Mouse (Mus musculus) thymus, adult 2 months (tissue): ENCODE data around the gene Cebpg.

Experiments
- CTCF ChIP-seq: fragments of 200-500 bp; IDR thresholded peaks from 2 replicates; pipeline ENCODE4 v1.5.1; 2012; ENCODE audit warnings: mild to moderate bottlenecking, control low read depth, low read length, moderate library complexity, borderline replicate concordance; ENCODE audit not compliant: control insufficient read depth, poor library complexity, insufficient read depth; ENCODE audit errors: extremely low read depth
- POLR2A ChIP-seq: fragments of 200-500 bp; IDR thresholded peaks from 2 replicates; pipeline ENCODE4 v1.6.1; 2012; ENCODE audit warnings: mild to moderate bottlenecking, low read length, control low read depth, moderate library complexity; ENCODE audit not compliant: control insufficient read depth, poor library complexity, insufficient read depth; ENCODE audit errors: extremely low read depth

DNA sequence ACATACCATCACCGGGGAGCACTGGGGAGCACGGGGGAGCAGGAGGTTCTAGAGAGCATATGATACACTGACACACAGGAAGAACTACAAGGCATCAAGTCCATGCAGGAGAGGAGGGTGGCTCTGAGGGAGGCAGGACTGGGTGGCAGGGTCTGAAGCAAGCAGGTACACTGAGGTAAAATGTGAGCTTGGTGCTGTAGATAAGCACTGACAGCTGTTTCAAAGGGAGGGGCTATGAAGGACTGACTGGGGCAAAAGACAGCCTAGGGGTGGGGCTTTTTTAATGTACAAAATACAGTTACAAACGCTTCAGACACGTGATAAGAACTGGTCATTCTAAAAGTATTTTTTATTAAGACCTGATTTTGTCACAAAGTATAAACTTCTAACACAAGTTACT, 10.3 kb downstream of the Cebpg start:
- TF ChIP-seq CTCF (no peak), POLR2A (no peak)
